Mouse (Mus musculus) megakaryocyte, embryonic 14.5 days (primary cell): Measurements from ENCODE around the gene Pnkd.

Source experiments
- FLI1 ChIP-seq: IDR thresholded peaks from 2 replicates; pipeline ENCODE4 v1.6.1; 2012; ENCODE audit warnings: low read length, inconsistent platforms, mixed read lengths
- GATA1 ChIP-seq: IDR thresholded peaks from 3 replicates; pipeline ENCODE4 v1.6.1; 2012; ENCODE audit warnings: mixed read lengths, low read length, inconsistent platforms, borderline replicate concordance

- no peak for TF ChIP-seq GATA1
- no peak for TF ChIP-seq FLI1
These were observed 110.1 kb downstream of the Pnkd start for GRCm38 (mm10) chr1:74394858-74395257.
